Mouse (Mus musculus) intestine, embryonic 16.5 days (tissue): ENCODE data around the gene Tab1. TPM values are rescaled to one million over a fixed set of nuclear protein-coding genes. Genes with fewer than 3 reads are reported as not detected.

Experiments
- ATAC-seq: fragments of 200-750 bp; cut with Nextera tagmentation; 2 replicates; pipeline ENCODE4 v1.8.0; 2017; ENCODE audit warnings: moderate TSS enrichment, moderate library complexity
- H3K27ac ChIP-seq: fragments of 300-500 bp; sonication (generic); 2 replicates; pipeline ENCODE4 v1.5.1; 2014; ENCODE audit warnings: mild to moderate bottlenecking, low read length
- H3K27me3 ChIP-seq: fragments of 300-500 bp; sonication (generic); replicated peaks from 2 replicates; pipeline ENCODE4 v1.6.1; 2014; ENCODE audit warnings: low read length, control low read depth, mixed read lengths; ENCODE audit not compliant: control insufficient read depth, insufficient read depth
- H3K36me3 ChIP-seq: fragments of 300-500 bp; sonication (generic); 2 replicates; pipeline ENCODE4 v1.6.1; 2014; ENCODE audit warnings: low read length, control low read depth; ENCODE audit not compliant: control insufficient read depth, insufficient read depth
- H3K4me1 ChIP-seq: fragments of 300-500 bp; sonication (generic); 2 replicates; pipeline ENCODE4 v1.6.1; 2014; ENCODE audit warnings: low read length, control low read depth, mixed read lengths; ENCODE audit not compliant: control insufficient read depth, insufficient read depth
- H3K4me2 ChIP-seq: fragments of 300-500 bp; sonication (generic); 2 replicates; pipeline ENCODE4 v1.6.1; 2014; ENCODE audit warnings: low read depth, low read length, control low read depth
- H3K4me3 ChIP-seq: fragments of 300-500 bp; sonication (generic); 2 replicates; pipeline ENCODE4 v1.5.1; 2014; ENCODE audit warnings: mild to moderate bottlenecking, low read length
- H3K9ac ChIP-seq: fragments of 300-500 bp; sonication (generic); 2 replicates; pipeline ENCODE4 v1.6.1; 2014; ENCODE audit warnings: low read depth, low read length
- H3K9me3 ChIP-seq: fragments of 300-500 bp; sonication (generic); 2 replicates; pipeline ENCODE4 v1.6.1; 2016; ENCODE audit warnings: low read length, control low read depth; ENCODE audit not compliant: control insufficient read depth
- WGBS: fragments of 180-500 bp; shearing (Covaris S2); extraction: QIAGEN DNeasy Blood & Tissue Kit; methylation state at CpG from one replicate; pipeline ENCODE4 v1.1.7; 2014; 5-methylcytosine and 5-hydroxymethylcytosine counted together
- polyA plus RNA-seq: library from polyadenylated mRNA; unstranded; fragments of >200 nt; fragmentation: Nextera tagmentation; extraction: Ambion mirVana; gene quantifications from 2 replicates; pipeline ENCODE4 v1.2.1, GENCODE M21; 2015

Tab1 gene
- 28.2 and 29.6 TPM in 2 replicates for polyA plus RNA-seq

GRCm38 (mm10) chr15:80132993-80133586, at the start of gene Tab1:
Gene Tab1, plus strand, starts transcription at chr15:80133127.
- Histone ChIP-seq H3K36me3 (peaks cover 3% of the 10 kb centered on the region; the same call in 1 of the 2 replicates), H3K4me1 (peaks cover 25% of the 10 kb centered on the region), H3K4me2 (peak within 1 kb of the TSS; percentile 82), H3K27ac (peak within 1 kb of the TSS; percentile 99), H3K9ac (peak within 1 kb of the TSS; percentile 91), H3K4me3 (peak within 1 kb of the TSS; percentile 71), H3K9me3 (no peaks in the 10 kb centered on the region), H3K27me3 (no peaks in the 10 kb centered on the region)
- WGBS = under 1% methylated on average over 57 of the region's 59 CpGs
- ATAC-seq = peak; percentile 93

- Histone ChIP-seq H3K9me3 (peaks cover 3% of the 10 kb centered on the region), H3K9ac (peak overlapping the region; percentile 97), H3K27me3 (no peaks in the 10 kb centered on the region), H3K4me3 (peak overlapping the region; percentile 89), H3K4me2 (peak overlapping the region; percentile 81), H3K27ac (peak overlapping the region; percentile 93), H3K36me3 (peaks cover 16% of the 10 kb centered on the region), H3K4me1 (peaks cover 22% of the 10 kb centered on the region)
- WGBS = under 1% methylated on average over 30 of the region's 30 CpGs
- ATAC-seq = peak; percentile 94
Observed at GRCm38 (mm10) chr15:80083276-80083731, 49.6 kb upstream of the Tab1 start.

- H3K9me3 ChIP-seq = peaks cover 3% of the 10 kb centered on the region
- peaks cover 22% of the 10 kb centered on the region for H3K4me1 ChIP-seq
- peak overlapping the region; percentile 81 for H3K4me2 ChIP-seq
- peaks cover 12% of the 10 kb centered on the region for H3K36me3 ChIP-seq
- peak overlapping the region; percentile 70 for H3K9ac ChIP-seq
- no peak; the same call in 1 of the 2 replicates for ATAC-seq
- H3K4me3 ChIP-seq = peak overlapping the region; percentile 89
- no peaks in the 10 kb centered on the region for H3K27me3 ChIP-seq
- peak overlapping the region; percentile 93 for H3K27ac ChIP-seq
- under 1% methylated on average over 12 of the region's 12 CpGs for WGBS
Observed at GRCm38 (mm10) chr15:80083740-80084139, 49.2 kb upstream of the Tab1 start.

- 84% methylated on average over 9 of the region's 9 CpGs for WGBS
- H3K4me2 ChIP-seq = no peak overlapping the region
Observed at GRCm38 (mm10) chr15:80087406-80088012, 45.4 kb upstream of the Tab1 start.

GRCm38 (mm10) chr15:80088637-80089036, 44.3 kb upstream of the Tab1 start:
- Histone ChIP-seq H3K36me3 (no peaks in the 10 kb centered on the region), H3K4me2 (no peak overlapping the region), H3K9me3 (peaks cover 3% of the 10 kb centered on the region), H3K27ac (no peak overlapping the region), H3K4me3 (no peak overlapping the region), H3K4me1 (peaks cover 5% of the 10 kb centered on the region; the same call in 1 of the 2 replicates), H3K27me3 (peaks cover 19% of the 10 kb centered on the region), H3K9ac (no peak overlapping the region)
- no peak for ATAC-seq
- 35% methylated on average over 4 of the region's 4 CpGs for WGBS

More at GRCm38 (mm10) chr15:80087406-80088012, 45.4 kb upstream of the Tab1 start:
- Histone ChIP-seq H3K27me3 (peaks cover 14% of the 10 kb centered on the region), H3K36me3 (no peaks in the 10 kb centered on the region), H3K4me1 (peaks cover 5% of the 10 kb centered on the region; the same call in 1 of the 2 replicates), H3K9ac (no peak overlapping the region), H3K27ac (no peak overlapping the region), H3K9me3 (peaks cover 3% of the 10 kb centered on the region), H3K4me3 (no peak overlapping the region)
- no peak for ATAC-seq

- Histone ChIP-seq H3K9ac (no peak overlapping the region), H3K9me3 (peaks cover 3% of the 10 kb centered on the region), H3K4me1 (peaks cover 5% of the 10 kb centered on the region; the same call in 1 of the 2 replicates), H3K4me2 (no peak overlapping the region), H3K27ac (no peak overlapping the region), H3K4me3 (no peak overlapping the region), H3K27me3 (peaks cover 19% of the 10 kb centered on the region), H3K36me3 (no peaks in the 10 kb centered on the region)
- 73% methylated on average over 11 of the region's 11 CpGs for WGBS
- no peak for ATAC-seq
Observed at GRCm38 (mm10) chr15:80090155-80090554, 42.8 kb upstream of the Tab1 start.

- Histone ChIP-seq H3K9ac (peak overlapping the region; percentile 80), H3K4me3 (peak overlapping the region; percentile 70)
Observed at GRCm38 (mm10) chr15:80090741-80091120, 42.2 kb upstream of the Tab1 start.

GRCm38 (mm10) chr15:80091121-80091955, 41.6 kb upstream of the Tab1 start, which contains the start of the genes Syngr1 and Rpl3:
Gene Syngr1, plus strand, starts transcription at chr15:80091334.
Gene Rpl3, minus strand, starts transcription at chr15:80091868.
- peak within 1 kb of the TSS; percentile 70 for H3K4me3 ChIP-seq
- peak within 1 kb of the TSS; percentile 85 for H3K4me2 ChIP-seq
- peak within 1 kb of the TSS; percentile 80 for H3K9ac ChIP-seq
- peaks cover 19% of the 10 kb centered on the region for H3K27me3 ChIP-seq
- no peak within 1 kb of the TSS; the same call in 1 of the 2 replicates for H3K27ac ChIP-seq
- peaks cover 3% of the 10 kb centered on the region for H3K9me3 ChIP-seq
- no peaks in the 10 kb centered on the region for H3K36me3 ChIP-seq
- under 1% methylated on average over 86 of the region's 86 CpGs for WGBS
- peaks cover 7% of the 10 kb centered on the region; the same call in 1 of the 2 replicates for H3K4me1 ChIP-seq
- ATAC-seq = peak; percentile 57

More at GRCm38 (mm10) chr15:80090741-80091120, 42.2 kb upstream of the Tab1 start:
- Histone ChIP-seq H3K4me1 (peaks cover 5% of the 10 kb centered on the region; the same call in 1 of the 2 replicates), H3K36me3 (no peaks in the 10 kb centered on the region), H3K9me3 (peaks cover 3% of the 10 kb centered on the region), H3K27me3 (peaks cover 19% of the 10 kb centered on the region), H3K4me2 (peak overlapping the region; percentile 85), H3K27ac (no peak overlapping the region)
- 2% methylated on average over 17 of the region's 17 CpGs for WGBS
- ATAC-seq = 0 out of 2 replicates have a peak, but pooled peaks have one; percentile 21
